19 mouse cellular contexts compared by ENCODE assay signal in genomic region chr9:77404458-77404857, GRCm38 (mm10). TPM values are rescaled to one million over a fixed set of nuclear protein-coding genes. Genes with fewer than 3 reads are reported as not detected.
A peak's percentile ranks its signal among the peaks of the same experiment; 100 is the strongest.
DNase-seq lines count a peak whose midpoint lies in the region; ATAC-seq and TF ChIP-seq lines count a peak whose summit lies in the region.
"Had no signal": no experiment of that assay in that cellular context is flagged by ENCODE, and none has a peak within 500 bp of the region (broad histone marks: within the 10 kb centered on the region; RNA-seq: fewer than 3 reads in every experiment).

No protein-coding gene starts in this region.

- no peak overlapping the region for H3K9ac ChIP-seq in midbrain, embryonic 11.5 days (ENCODE audit: low read length)
- no peak overlapping the region for H3K9ac ChIP-seq in midbrain, postnatal 0 days (replicated peaks; ENCODE audit: low read length, poor library complexity, severe bottlenecking)
- H3K9ac ChIP-seq: embryonic facial prominence, embryonic 12.5 days; forebrain, embryonic 13.5 days; forebrain, embryonic 15.5 days; forebrain, postnatal 0 days had no signal

- 91% methylated on average over 4 of the region's 4 CpGs for WGBS in midbrain, embryonic 11.5 days
- WGBS in midbrain, postnatal 0 days, result 91% methylated on average over 4 of the region's 4 CpGs

- H3K27ac ChIP-seq in midbrain, embryonic 11.5 days (ENCODE audit: low read depth, low read length), result no peak overlapping the region
- H3K27ac ChIP-seq in midbrain, postnatal 0 days (ENCODE audit: low read depth, low read length), result no peak overlapping the region
- no peak overlapping the region for H3K27ac ChIP-seq in layer of hippocampus, adult 2 months
- H3K27ac ChIP-seq: embryonic facial prominence, embryonic 10.5 days; embryonic facial prominence, embryonic 12.5 days; forebrain, embryonic 13.5 days; forebrain, embryonic 15.5 days had no signal

- H3K9me3 ChIP-seq in midbrain, embryonic 11.5 days (ENCODE audit: control insufficient read depth, low read length), result no peaks in the 10 kb centered on the region
- no peaks in the 10 kb centered on the region for H3K9me3 ChIP-seq in midbrain, postnatal 0 days (ENCODE audit: low read length)
- H3K9me3 ChIP-seq: embryonic facial prominence, embryonic 10.5 days; embryonic facial prominence, embryonic 12.5 days; forebrain, embryonic 13.5 days; forebrain, embryonic 15.5 days had no signal

- H3K36me3 ChIP-seq in midbrain, embryonic 11.5 days (ENCODE audit: control insufficient read depth, insufficient read depth, low read length), result no peaks in the 10 kb centered on the region
- no peaks in the 10 kb centered on the region for H3K36me3 ChIP-seq in midbrain, postnatal 0 days (ENCODE audit: insufficient read depth, low read length)
- H3K36me3 ChIP-seq: embryonic facial prominence, embryonic 10.5 days; embryonic facial prominence, embryonic 12.5 days; forebrain, embryonic 15.5 days had no signal

- no peaks in the 10 kb centered on the region for H3K27me3 ChIP-seq in midbrain, embryonic 11.5 days (ENCODE audit: control insufficient read depth, insufficient read depth, low read length)
- H3K27me3 ChIP-seq in midbrain, postnatal 0 days (ENCODE audit: insufficient read depth, low read length), result no peaks in the 10 kb centered on the region
- H3K27me3 ChIP-seq: embryonic facial prominence, embryonic 12.5 days; forebrain, embryonic 13.5 days; forebrain, embryonic 15.5 days had no signal

- peaks cover 6% of the 10 kb centered on the region for H3K4me1 ChIP-seq in midbrain, embryonic 11.5 days (ENCODE audit: control insufficient read depth, insufficient read depth, low read length)
- no peaks in the 10 kb centered on the region for H3K4me1 ChIP-seq in midbrain, postnatal 0 days (ENCODE audit: insufficient read depth, low read length)
- H3K4me1 ChIP-seq: embryonic facial prominence, embryonic 10.5 days; embryonic facial prominence, embryonic 12.5 days; forebrain, embryonic 15.5 days had no signal

- TF ChIP-seq CTCF in midbrain, postnatal 0 days (IDR thresholded peaks at IDR 0.05), result no peak
- TF ChIP-seq CTCF in layer of hippocampus, adult 2 months (conservative IDR thresholded peaks at IDR 0.05), result no peak

- peak; percentile 39 for DNase-seq in midbrain, embryonic 11.5 days (ENCODE audit: low spot score, missing footprints)
- DNase-seq in midbrain, postnatal 0 days (ENCODE audit: low spot score), result no peak
- no peak for DNase-seq in layer of hippocampus, adult 2 months (ENCODE audit: low spot score in 2 of 2)
- DNase-seq in lung, postnatal 14 days, result no peak
- DNase-seq: adrenal gland, adult 8-10 months; adrenal gland, postnatal 14 days; adrenal gland, postnatal 36 days; cerebellum, adult 11-12 months; cerebellum, adult 2 months; cerebellum, adult 9-10 months; cerebellum, postnatal 10 days; cerebellum, postnatal 25 days; forebrain, postnatal 0 days had no signal

- no peak overlapping the region for H3K4me3 ChIP-seq in midbrain, embryonic 11.5 days (ENCODE audit: low read depth, low read length)
- no peak overlapping the region for H3K4me3 ChIP-seq in midbrain, postnatal 0 days (ENCODE audit: low read depth, low read length)
- no peak overlapping the region for H3K4me3 ChIP-seq in layer of hippocampus, adult 2 months
- H3K4me3 ChIP-seq: embryonic facial prominence, embryonic 10.5 days; embryonic facial prominence, embryonic 12.5 days; forebrain, embryonic 13.5 days; forebrain, embryonic 15.5 days had no signal

- ATAC-seq in midbrain, embryonic 11.5 days (ENCODE audit: low FRiP score), result no peak
- no peak for ATAC-seq in midbrain, postnatal 0 days (ENCODE audit: low FRiP score)
- ATAC-seq in megakaryocyte progenitor cell, adult 5-6 weeks (replicated peaks; ENCODE audit: poor library complexity), result peak; percentile 51
- ATAC-seq: forebrain, embryonic 13.5 days; forebrain, embryonic 15.5 days; forebrain, postnatal 0 days had no signal

- no peak overlapping the region for H3K4me2 ChIP-seq in midbrain, embryonic 11.5 days
- no peak overlapping the region for H3K4me2 ChIP-seq in midbrain, postnatal 0 days (ENCODE audit: low read depth, low read length, poor library complexity, severe bottlenecking)
- H3K4me2 ChIP-seq: embryonic facial prominence, embryonic 12.5 days; forebrain, embryonic 13.5 days; forebrain, embryonic 15.5 days had no signal

RNA-seq across cellular contexts. Expression of gene Mlip, which starts 51.7 kb away (rescaled TPM):
- 0.63 TPM in 1 of 2 replicates, not detected in the other for polyA plus RNA-seq in midbrain, embryonic 11.5 days (2014; fragmentation: Nextera tagmentation; extraction: Ambion mirVana)
- 0.60 and 3.6 TPM in 2 replicates for total RNA-seq in midbrain, postnatal 0 days (2014; rRNA removed)
- polyA plus RNA-seq in midbrain, postnatal 0 days (2015; fragmentation: Nextera tagmentation; extraction: Ambion mirVana), result 1.8 and 1.9 TPM in 2 replicates
- not detected in 2 replicates for total RNA-seq in megakaryocyte progenitor cell, adult 5-6 weeks (2015)
- total RNA-seq in megakaryocyte progenitor cell, adult 5-6 weeks (2017), result not detected in 2 replicates
- total RNA-seq in layer of hippocampus, adult 2 months (2021), result 10 to 100 TPM; 50.8 to 52.4 TPM
- total RNA-seq: ES-E14 had no signal

Comparison
In these comparisons a context has a peak if more than half of its experiments do, and no peak if none do; other contexts are left out.
1. RNA of gene Mlip, which starts 51.7 kb away (total RNA-seq): 50.8 to 52.4 TPM in layer of hippocampus, adult 2 months; 0.60 to 3.6 TPM in midbrain, postnatal 0 days and not detected in megakaryocyte progenitor cell, adult 5-6 weeks; every median in the first group is over 10 times any median in the second.